Mouse (Mus musculus) naive thymus-derived CD4-positive, alpha-beta T cell, adult 5 months (primary cell): ENCODE results near the gene Olfr601. TPM values are rescaled to one million over a fixed set of nuclear protein-coding genes. Genes with fewer than 3 reads are reported as not detected.

Source experiments
- polyA plus RNA-seq: library from polyadenylated mRNA; unstranded; fragments of 100-300 nt; shearing (Covaris generic); gene quantifications from one replicate; pipeline ENCODE4 v1.2.1, GENCODE M21; 2017

Olfr601 gene
- polyA plus RNA-seq: not detected

GRCm38 (mm10) chr7:103362555-103362954, at the start of gene Olfr601:
Olfr601 (minus strand) TSS chr7:103362655.

GRCm38 (mm10) chr7:103386077-103386476, 23.6 kb upstream of the Olfr601 start, which contains the start of gene Olfr603:
Olfr603 (minus strand) TSS chr7:103386177.

GRCm38 (mm10) chr7:103349569-103349968, 12.9 kb downstream of the Olfr601 start, which contains the start of gene Olfr600:
Olfr600 (minus strand) TSS chr7:103349669.

GRCm38 (mm10) chr7:103335617-103336016, 26.8 kb downstream of the Olfr601 start, which contains the start of gene Olfr599:
Olfr599 (plus strand) TSS chr7:103335917.

GRCm38 (mm10) chr7:103323268-103323667, 39.2 kb downstream of the Olfr601 start, which contains the start of gene Olfr598:
Olfr598 (plus strand) TSS chr7:103323568.

GRCm38 (mm10) chr7:103316015-103316414, 46.4 kb downstream of the Olfr601 start, which contains the start of gene Olfr597:
Olfr597 (plus strand) TSS chr7:103316315.

Other genes starting within 250 kb of the Olfr601 start
- gene Olfr586, start 237.0 kb downstream of the Olfr601 start, polyA plus RNA-seq: not detected
- gene Olfr588-ps1, start 221.8 kb downstream of the Olfr601 start, polyA plus RNA-seq: 0.12 TPM
- not detected for gene Olfr589, start 206.3 kb downstream of the Olfr601 start, polyA plus RNA-seq
- gene Olfr591, start 184.3 kb downstream of the Olfr601 start, polyA plus RNA-seq: not detected
- not detected for gene Olfr592, start 177.9 kb downstream of the Olfr601 start, polyA plus RNA-seq
- not detected for gene Olfr593, start 150.8 kb downstream of the Olfr601 start, polyA plus RNA-seq
- gene Olfr594, start 145.7 kb downstream of the Olfr601 start, polyA plus RNA-seq: 0.21 TPM
- gene Usp17ld, start 110.2 kb downstream of the Olfr601 start, polyA plus RNA-seq: not detected
- gene Olfr596, start 57.0 kb downstream of the Olfr601 start, polyA plus RNA-seq: not detected
- 0.25 TPM for gene Olfr597, start 46.3 kb downstream of the Olfr601 start, polyA plus RNA-seq
- gene Olfr598, start 39.1 kb downstream of the Olfr601 start, polyA plus RNA-seq: not detected
- gene Olfr599, start 26.7 kb downstream of the Olfr601 start, polyA plus RNA-seq: not detected
- gene Olfr600, start 13.0 kb downstream of the Olfr601 start, polyA plus RNA-seq: not detected
- gene Olfr603, start 23.5 kb upstream of the Olfr601 start, polyA plus RNA-seq: not detected
- gene Usp17lc, start 52.4 kb upstream of the Olfr601 start, polyA plus RNA-seq: not detected
- not detected for gene Olfr605, start 82.8 kb upstream of the Olfr601 start, polyA plus RNA-seq
- not detected for gene Olfr606, start 86.4 kb upstream of the Olfr601 start, polyA plus RNA-seq
- 0.20 TPM for gene Olfr607, start 101.5 kb upstream of the Olfr601 start, polyA plus RNA-seq
- not detected for gene Olfr608, start 107.2 kb upstream of the Olfr601 start, polyA plus RNA-seq
- not detected for gene Olfr609, start 135.4 kb upstream of the Olfr601 start, polyA plus RNA-seq
- not detected for gene Olfr610, start 149.5 kb upstream of the Olfr601 start, polyA plus RNA-seq
- gene Olfr611, start 158.2 kb upstream of the Olfr601 start, polyA plus RNA-seq: not detected
- gene Olfr612, start 180.1 kb upstream of the Olfr601 start, polyA plus RNA-seq: not detected
- gene Olfr613, start 185.4 kb upstream of the Olfr601 start, polyA plus RNA-seq: 0.06 TPM
- not detected for gene Olfr615, start 193.4 kb upstream of the Olfr601 start, polyA plus RNA-seq
- gene Olfr616, start 206.5 kb upstream of the Olfr601 start, polyA plus RNA-seq: not detected
- gene Olfr617, start 210.4 kb upstream of the Olfr601 start, polyA plus RNA-seq: not detected
- not detected for gene Olfr618, start 227.4 kb upstream of the Olfr601 start, polyA plus RNA-seq
- gene Olfr619, start 237.9 kb upstream of the Olfr601 start, polyA plus RNA-seq: not detected
- 0.25 TPM for gene Olfr620, start 249.9 kb upstream of the Olfr601 start, polyA plus RNA-seq